Mouse (Mus musculus) heart, adult 2 months (tissue): ENCODE measurements at regions not wholly inside any gene's neighbourhood (a gene's known extent, or its start where the extent isn't known, plus 50 kb on each side); places are given as distances from the start of the nearest gene placed in this dataset.

Experiments
- CTCF ChIP-seq: fragments of 200-600 bp; IDR thresholded peaks from 2 replicates; pipeline ENCODE4 v1.8.1; 2022; ENCODE audit warnings: antibody characterized with exemption, mild to moderate bottlenecking, moderate library complexity
- POLR2A ChIP-seq: fragments of 200-500 bp; IDR thresholded peaks from 2 replicates; pipeline ENCODE4 v1.6.1; 2011; ENCODE audit warnings: mild to moderate bottlenecking, low read depth, low read length, control low read depth; ENCODE audit not compliant: insufficient read depth

GRCm38 (mm10) chr14:54152485-54153235 is 101.2 kb downstream of the Dad1 start:
- TF ChIP-seq POLR2A (no peak), CTCF (peak; percentile 82)
